Mouse (Mus musculus): ENCODE data around the gene Hes3.

Hes3 gene

DNA sequence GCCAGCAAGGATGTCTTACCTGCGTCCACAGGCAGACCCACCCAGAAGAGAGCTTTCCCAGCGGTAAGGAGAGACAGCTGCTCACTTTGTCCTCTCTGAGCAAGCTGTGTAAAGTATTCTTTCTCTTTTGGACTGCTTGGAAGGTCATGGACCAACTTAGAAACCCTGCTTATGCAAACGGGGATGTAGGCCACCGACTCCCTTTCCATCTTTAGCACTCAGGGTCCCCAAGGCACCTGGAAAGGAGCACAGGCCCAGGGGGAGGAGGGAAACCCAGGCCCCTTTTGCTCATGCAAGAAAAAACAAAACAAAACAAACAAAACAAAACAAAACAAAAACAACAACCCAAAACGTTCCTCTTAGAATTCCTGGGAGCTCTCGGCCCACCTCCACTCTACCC is at the start of gene Hes3:
Gene Hes3 (minus strand): TSS at position 101 of the 400 bp plus-strand sequence.
- no peak for DNase-seq (ENCODE audit: extremely low read depth, insufficient read length, low spot score)

DNA sequence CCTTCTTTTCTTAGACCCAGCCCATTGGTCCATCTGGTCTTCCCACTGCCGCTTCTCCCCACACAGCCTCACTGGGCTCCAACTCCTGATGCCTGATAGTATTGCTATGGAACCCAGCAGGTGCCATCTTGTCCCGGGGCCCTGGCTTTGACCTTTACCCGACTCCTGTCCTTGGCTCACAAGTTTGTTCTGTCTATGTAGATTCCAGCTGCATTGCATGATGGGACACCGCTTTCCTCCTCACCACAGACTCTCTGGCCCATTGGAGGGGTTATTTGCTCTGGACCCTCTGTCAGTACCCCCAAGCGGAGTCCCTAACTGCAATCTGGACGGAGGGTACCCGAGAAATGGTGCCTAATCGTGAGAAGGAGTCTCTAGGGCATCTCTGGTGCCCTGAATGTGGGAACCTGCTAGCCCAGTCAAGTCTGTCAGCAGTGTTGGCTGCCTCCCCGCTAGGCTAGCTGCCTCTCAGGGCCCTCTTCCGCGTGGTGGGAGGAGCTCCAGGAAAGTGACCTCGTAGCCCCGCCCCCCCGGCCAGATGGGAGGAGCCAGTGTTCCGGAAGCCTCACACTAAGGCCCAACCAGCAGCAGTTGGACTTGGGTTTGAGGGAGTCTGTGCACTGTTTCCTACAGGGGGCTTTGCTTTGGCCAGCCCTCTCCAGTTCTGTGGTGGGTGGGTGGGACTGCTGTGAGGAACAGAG is 49.3 kb upstream of the Hes3 start:
- no peak for DNase-seq (ENCODE audit: extremely low read depth, insufficient read length, low spot score)

DNA sequence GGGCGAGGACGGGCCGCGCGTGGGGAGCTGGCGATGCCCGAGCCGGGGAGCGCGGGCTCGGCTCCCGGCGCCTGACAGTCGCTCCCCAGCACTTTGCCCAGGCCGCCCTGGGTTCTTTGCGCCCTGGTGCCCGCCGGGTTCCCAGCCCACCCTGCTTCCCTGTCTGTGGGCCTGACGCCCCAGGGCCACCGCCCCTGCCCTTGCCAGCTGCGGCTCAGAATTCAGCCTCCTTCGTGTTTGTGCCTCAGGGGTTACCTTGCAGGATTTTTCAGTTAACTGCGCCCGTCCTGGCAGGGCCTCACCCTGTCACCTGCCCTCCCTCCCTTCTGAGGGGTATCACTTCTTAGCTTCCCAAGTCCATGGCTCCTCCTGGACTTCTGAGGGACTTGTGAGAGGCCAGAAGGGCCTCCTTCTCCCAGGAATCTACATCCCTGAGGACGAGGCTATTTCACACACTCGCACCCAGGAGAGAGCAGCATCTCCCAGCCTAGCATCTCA is 47.9 kb upstream of the Hes3 start:
- DNase-seq (ENCODE audit: extremely low read depth, insufficient read length, low spot score), result no peak

DNA sequence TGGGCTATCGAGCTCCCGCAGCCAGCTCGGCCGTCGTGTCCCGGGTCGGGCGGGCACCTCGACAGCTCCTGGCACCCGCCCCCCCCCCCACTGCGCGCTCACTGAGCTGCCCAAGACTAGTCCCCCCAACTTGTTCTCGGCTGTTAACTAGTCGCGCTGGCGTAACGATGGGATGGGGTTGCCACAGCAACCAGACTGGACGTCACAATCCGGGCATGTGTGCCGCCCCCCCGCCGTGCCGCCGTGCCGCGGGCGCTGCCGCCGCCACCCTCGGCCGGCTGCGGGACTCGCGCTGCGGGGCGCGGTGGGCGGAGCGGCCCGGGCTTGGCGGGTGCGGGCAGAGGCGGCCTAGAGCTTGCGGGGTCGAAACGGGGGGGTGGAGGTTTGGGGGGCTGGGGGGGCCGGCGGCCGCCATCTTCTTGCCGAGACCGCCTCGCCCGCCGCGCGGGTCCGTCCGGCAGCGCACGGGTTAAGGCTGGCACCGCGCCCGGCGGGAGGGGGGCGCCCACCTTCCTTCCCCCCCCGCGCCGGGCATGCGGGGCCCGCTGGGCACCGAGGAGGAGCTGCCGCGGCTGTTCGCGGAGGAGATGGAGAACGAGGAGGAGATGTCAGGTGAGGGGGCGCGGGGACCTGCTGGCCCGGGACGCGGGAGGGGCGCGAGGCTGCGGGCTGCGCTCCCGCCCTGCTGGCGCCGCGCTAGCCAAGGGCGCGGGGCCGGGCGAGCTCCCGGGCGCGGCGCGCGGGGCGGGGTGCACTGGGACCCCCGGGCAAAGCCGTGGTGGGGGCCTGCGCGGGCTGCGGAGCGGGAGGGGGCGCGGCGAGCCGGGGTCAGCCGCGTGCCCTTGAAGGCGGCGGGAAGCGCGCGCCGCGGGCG is 47.2 kb upstream of the Hes3 start, which contains the start of gene Chd5:
Gene Chd5 (plus strand): TSS at position 233 of the 874 bp plus-strand sequence.
- no peak for DNase-seq (ENCODE audit: extremely low read depth, insufficient read length, low spot score)

DNA sequence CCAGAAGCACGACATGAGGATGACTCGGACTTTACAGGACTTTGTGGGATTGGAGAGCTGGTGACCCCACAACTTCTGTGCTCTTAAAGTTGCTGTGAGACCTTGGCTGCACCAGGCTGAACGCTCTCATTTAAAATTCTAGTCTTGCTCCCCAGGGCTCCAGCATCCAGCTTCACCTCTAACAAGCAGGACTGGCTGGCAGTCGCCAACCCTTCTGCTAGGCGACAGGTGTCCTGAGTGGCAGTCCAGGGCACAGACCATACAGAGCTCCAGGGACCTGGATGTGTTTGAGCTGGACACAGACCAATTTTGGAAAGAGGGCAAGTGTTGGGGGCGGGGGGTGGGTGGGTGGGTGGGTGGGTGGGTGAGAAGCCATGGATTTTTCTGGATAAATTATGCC is 46.3 kb upstream of the Hes3 start:
- no peak for DNase-seq (ENCODE audit: extremely low read depth, insufficient read length, low spot score)

DNA sequence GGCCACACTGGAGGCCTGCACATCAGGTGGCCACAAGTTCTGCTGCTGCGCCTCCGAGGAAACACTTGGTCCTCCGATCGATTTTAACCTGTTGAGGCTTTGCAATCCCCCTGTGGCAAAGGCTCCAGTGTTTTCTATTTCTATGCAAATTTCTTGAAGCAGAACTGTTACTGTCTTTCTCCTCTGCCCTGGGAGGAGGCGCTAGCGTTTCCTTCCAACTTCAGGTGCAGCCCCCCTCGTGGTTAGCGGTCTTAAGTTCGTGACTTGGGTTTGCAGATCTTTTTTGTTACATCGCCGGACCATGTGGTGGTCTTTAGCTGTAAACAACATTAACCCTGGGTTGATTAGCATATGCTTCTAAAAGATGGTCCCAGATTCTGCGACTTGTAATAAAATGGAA is 42.1 kb upstream of the Hes3 start:
- DNase-seq (ENCODE audit: extremely low read depth, insufficient read length, low spot score), result no peak

DNA sequence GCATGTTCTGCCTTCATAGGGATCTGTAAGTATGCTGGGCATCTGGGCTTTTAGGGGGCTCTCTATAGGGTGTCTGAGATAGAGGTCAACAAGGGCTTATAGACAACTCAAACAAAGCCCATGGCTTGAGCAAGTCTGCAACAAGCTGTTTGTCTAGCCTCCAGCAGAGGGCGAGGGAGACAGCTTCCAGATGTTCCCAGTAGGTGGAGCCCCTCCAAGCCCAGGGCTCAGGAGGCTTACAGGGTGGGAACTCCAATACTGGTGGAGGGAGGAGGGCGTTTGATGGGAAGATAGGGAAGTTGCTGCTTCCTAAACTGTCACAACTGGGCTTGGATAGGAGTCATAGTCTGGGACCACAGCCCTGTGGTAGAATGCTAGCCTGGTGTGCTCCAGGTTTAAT is 41.5 kb upstream of the Hes3 start:
- no peak for DNase-seq (ENCODE audit: extremely low read depth, insufficient read length, low spot score)

DNA sequence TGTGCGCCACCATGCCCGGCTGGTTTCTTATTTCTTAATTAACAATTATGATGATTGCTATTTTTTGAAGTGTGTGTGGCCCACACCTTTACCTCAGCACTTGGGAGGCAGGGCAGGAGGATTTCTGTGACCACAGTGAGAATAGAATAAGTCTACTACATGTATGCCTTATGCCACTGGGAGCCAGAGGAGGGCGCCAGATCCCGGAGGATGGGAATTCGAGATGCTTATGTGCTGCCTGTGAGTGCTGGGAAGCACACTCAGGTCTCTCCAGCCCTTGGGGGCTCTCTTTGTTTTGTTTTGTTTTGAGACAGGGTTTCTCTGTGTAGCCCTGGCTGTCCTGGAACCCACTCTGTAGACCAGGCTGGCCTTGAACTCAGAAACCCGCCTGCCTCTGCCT is 37.2 kb upstream of the Hes3 start:
- DNase-seq (ENCODE audit: extremely low read depth, insufficient read length, low spot score), result no peak

DNA sequence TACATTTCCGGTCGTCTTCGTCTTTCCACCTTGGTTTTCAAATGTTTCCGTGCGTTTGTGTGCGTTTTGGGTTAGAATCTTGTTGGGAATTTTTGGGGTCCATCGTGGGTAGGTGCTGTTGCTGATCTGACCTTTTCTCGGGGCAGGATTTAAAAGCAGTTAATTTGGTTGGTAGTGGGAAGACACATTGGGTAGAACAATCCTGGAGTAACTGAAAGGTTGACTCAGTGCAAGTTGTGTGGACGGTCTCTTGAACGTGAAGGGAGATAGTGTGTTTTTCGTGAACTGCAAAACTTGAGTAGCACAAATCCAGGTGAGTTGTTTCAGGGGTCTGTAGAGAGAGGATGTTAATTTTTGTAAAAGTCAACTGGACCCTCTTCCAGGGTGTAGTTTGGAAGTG is 35.1 kb upstream of the Hes3 start:
- DNase-seq (ENCODE audit: extremely low read depth, insufficient read length, low spot score), result no peak

DNA sequence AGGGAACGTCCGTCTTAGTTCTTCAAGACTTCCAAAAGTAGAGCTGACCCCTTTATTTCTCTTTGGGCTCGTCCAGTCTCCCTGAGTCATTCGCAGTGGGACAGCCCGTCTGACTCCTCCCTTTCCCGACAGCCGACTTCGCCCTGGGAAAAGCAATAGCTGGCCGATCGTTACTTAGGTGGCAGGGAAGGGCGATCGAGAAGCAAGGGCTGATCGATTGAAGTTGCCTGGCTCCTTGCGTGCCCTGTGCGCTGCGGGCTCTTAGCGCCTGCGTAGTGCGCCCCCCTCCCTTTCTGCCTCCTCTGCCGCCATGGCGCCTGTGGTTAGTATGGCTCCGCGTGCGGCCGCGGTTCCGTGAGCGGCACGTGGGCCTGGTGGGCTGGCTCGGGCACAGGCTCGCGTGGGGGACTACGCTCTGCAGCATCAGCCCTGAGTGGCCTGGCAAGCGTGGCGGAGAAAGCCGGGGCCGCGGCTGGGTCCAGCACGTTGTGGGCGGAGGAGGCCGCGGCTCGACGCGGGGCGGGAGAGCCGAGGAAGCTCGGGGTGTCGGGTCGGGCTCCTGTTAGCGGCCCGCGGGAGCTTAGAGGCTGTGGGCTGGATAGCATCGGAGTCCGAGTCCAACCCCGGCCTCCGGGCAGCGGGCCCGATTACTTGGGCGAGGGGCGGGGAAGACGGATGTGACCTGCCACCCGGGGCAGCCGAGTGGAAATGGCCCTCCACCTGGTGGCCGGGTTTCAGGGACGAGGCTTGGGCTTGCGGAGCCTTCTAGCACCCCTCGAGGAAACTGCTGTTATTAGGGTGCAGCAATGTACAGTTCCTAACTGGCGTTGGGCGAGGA is 34.3 kb upstream of the Hes3 start, which contains the start of gene Rpl22:
Gene Rpl22 (plus strand): TSS at position 169 of the 838 bp plus-strand sequence.
- peak; percentile 87 for DNase-seq (ENCODE audit: extremely low read depth, insufficient read length, low spot score)

DNA sequence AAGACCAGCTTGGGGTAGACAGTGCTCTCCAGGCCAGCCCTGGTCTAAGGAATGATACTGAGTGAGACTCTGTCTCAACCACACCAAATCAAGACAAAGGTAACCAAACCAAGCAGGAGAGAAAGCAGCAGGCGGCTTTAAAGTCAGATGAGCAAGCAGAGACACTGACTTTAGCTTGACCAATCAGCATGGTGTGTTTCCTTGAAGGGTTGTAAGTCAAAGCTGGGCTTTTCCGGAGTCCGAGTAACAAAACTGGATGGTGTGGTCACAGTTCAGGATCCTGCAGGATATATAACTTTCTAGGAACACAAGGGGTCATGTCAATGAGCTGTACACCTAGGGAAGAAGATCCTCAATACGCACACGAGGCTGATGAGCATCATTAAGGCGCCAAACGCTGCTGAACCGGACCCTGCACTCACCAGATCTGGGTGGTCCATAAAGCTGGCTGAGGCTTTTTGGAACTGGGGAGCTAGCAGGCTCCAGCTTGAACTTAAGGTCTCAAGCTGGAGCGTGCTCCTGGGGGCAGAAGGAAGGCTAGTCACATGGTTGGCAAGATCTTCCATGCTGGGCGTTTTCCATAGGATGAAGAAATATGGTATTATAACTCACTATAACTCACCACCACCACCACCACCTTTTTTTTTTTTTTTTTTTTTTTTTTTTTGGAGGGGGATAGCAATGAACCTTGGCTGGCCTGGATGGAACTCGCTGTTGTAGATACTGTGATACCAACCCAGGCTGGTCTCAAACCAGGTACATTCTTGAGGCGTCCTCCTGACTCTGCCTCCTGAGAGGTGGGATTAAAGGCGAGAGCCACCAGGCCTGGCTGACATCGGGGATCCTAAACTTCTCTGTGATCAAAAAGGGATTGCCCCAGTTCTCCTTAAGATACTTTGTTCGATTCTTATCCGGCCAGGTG is 33.4 kb upstream of the Hes3 start:
- DNase-seq (ENCODE audit: extremely low read depth, insufficient read length, low spot score), result no peak

DNA sequence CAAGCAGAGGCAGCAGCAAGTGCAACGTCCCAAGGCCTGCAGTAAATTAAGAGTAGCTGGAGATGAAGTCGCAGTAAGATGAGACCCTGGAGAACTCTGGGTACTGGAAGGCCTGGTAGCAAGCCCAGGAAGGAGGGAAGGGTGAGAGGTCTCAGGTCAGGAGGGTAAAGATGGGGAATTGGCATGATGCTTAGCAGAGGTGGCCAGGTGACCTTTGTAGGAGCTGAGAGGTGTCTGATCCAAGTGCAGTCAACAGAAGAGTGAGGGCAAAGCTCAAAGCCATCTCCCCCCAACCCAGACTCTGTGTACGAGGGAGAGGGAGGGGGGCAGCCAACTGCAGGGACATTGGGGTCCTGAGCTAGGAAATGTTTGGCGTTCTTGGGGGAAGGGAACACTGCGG is 30.0 kb upstream of the Hes3 start:
- no peak for DNase-seq (ENCODE audit: extremely low read depth, insufficient read length, low spot score)

DNA sequence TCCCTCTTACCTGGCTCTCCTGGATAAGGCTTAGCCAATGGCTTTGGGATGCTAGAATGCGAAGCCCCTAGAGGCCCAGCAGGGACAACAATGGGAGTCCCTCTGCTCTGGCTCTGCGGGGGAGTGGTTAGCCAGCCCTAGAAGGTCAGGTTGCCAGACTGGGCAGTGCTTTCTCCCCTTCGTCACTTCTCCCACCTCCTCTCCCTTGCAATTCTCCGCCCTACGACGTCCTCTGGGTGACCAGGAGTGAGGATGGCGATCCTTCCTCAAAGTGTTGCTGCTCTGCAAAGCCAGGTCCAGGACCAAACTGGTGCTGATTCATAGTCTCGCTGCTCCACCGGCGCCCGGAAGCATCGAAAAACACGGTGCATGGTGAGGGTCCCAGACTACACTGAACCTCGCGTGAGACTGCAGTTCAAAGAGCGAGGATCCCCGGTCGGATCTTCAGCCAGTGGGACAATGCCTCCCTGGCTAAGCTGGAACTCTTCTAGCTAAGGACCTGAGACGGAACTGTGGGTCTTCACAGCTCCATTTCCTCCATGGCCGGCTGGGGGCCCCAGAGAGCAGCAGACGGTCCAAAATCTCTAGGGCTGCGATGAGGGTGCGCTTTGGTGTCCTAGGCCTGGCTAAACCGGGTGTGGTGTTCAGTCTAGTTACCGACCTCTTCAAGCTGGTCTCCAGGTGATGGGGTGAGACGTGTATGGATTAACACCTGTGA is 27.2 kb upstream of the Hes3 start, which contains the start of gene Rnf207:
Gene Rnf207 (minus strand): TSS at position 477 of the 718 bp plus-strand sequence.
- DNase-seq (ENCODE audit: extremely low read depth, insufficient read length, low spot score), result no peak

DNA sequence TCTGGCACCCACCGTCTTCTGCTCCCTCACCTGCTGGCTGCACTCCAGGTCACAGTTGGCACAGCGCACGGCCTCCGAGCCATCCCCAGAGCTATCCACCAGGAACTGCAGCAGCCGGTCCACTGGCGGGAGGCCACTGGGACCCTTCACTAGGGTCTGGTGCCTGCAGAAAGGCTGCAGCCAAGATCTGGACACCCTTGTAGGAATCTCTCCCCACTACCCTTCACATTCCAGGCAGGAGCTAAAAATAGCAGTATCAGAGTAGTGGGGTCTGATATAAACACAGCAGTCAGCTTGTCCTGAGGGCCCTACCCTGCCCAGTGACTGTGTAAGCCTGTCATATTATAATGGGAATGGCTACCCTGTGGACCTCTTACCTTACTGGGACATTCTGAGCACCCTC is 26.2 kb upstream of the Hes3 start:
- no peak for DNase-seq (ENCODE audit: extremely low read depth, insufficient read length, low spot score)

DNA sequence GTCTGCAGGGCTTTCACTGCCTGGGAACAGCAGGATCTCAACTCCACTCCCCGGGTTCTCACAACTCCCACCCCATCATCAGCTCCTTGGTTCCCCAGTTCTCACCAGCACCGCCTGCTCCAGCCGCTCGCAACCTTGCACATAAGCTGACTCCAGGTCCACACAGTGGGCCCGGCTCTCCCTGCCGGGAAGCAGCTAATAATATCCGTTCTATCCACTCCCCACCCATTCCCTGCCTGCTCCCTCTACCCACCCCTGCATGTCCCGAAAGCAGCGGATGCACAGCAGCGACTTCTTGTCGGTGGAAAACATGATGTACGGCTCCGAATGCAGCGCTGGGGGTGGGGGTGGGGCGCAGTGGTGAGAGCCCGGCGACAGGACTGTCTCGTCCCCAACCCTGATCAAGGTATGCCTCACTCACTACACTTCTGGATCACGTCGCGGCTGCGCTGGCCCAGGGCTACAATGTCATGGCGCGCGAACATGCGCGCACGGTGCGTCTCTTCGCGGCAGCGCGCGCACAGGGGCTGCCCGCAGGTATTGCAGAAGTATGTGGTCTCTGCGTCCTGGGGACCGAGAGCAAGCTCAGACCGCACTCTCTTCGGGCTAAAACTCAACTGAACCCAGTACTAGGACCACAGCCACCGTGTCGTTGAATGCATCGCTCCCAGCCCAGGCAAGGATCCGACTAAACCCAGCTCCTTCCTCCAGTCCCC is 24.2 kb upstream of the Hes3 start:
- DNase-seq (ENCODE audit: extremely low read depth, insufficient read length, low spot score), result no peak

DNA sequence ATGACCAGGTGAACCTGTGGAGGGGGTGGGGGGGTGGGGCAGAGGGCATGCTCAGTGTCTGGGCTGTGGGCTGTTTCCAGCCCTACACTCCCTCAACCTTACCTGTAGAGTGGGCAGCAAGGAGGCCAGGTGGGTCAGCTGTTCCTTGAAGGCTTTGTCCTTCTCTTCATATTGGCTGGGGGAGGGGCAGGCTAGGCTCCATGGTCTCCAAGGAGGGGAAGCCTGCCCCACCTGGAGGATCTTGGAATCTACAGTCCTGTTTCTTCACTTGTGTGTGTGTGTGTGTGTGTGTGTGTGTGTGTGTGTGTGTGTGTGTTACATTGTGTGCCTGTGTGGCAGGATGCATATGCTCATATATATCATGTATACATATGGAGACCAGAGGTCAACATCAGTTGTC is 22.5 kb upstream of the Hes3 start:
- no peak for DNase-seq (ENCODE audit: extremely low read depth, insufficient read length, low spot score)

DNA sequence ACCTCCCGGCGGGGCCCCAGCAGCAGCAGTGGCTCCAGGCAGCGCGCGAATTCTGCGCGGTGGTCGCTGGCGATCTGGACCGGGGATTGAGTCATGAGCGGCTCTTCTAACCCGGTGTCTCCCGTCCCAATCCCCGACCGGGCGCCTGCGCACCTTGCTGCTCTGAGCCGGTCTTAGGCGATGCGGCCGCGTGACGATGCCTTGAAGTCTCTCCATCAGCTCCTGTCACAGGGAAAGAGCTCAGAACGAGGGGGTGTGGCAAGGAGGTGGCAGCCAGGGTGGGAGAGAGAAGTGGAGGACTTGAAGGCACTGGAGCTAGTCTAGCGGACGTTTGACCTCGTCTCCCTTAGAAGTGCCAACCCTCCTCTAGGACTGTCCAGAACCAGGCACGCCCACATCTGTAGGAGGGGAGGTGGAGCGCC is 21.8 kb upstream of the Hes3 start:
- no peak for DNase-seq (ENCODE audit: extremely low read depth, insufficient read length, low spot score)

DNA sequence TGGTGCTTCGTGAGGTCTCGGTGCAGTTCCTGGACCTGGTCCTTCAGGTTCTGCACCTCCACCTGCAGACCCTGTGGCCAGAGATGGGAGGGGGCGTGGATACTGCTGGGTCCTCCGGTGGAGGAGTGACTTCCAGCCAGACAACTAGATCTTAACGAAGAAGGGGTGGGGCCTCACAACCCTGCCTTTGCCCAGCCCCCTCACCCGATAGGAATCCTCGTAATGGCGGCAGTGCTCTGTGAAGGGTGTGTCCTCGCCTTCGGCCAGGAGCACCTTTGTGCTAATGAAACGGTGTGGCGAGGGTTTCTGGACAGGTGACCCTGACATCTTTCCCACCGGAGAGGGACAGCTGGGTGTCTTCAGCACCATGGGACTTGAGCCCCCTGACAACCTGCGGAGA is 20.7 kb upstream of the Hes3 start:
- no peak for DNase-seq (ENCODE audit: extremely low read depth, insufficient read length, low spot score)

Data from 3134 (cell line).